Mouse (Mus musculus) kidney, postnatal 25 days (tissue): ENCODE data around the gene Plcxd3.
"Not testable (repeated sequence)": the region's sequence is repeated elsewhere in the genome, so short reads cannot be mapped to it uniquely, and the experiment has no call there.

Experiments
- DNase-seq, 2 experiments: peaks; one replicate each; pipeline ENCODE4 v3.0.0; 2021; ENCODE audit warnings: mixed read lengths in 2 of 2

Gene Plcxd3

GRCm38 (mm10) chr15:4561431-4561970 is 186.2 kb downstream of the Plcxd3 start:
- peak; percentile 24 to 43 for DNase-seq

DNA sequence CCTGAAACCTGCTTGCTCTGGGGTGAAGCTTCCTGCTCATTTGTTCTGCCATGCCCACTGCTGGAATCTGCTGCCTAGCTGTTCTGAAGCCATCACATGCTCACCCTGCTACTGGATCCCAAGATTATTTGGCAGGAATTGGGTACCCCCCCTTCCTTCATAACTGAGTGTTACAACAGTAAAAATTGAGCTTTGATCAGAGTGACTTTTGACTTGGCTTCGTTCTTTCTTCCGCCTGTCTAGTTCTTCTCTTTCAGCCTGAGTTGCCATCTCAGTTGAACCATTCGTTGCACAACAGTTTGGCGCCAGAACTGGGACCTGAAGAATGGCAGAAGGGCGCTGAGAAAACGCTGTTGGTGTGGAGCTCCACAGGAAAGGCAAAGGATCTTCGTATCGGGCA is 220.2 kb downstream of the Plcxd3 start:
- not testable (repeated sequence) for DNase-seq

- DNase-seq, result peak; percentile 41 to 44
These were observed 223.4 kb downstream of the Plcxd3 start for GRCm38 (mm10) chr15:4598661-4599060.

DNA sequence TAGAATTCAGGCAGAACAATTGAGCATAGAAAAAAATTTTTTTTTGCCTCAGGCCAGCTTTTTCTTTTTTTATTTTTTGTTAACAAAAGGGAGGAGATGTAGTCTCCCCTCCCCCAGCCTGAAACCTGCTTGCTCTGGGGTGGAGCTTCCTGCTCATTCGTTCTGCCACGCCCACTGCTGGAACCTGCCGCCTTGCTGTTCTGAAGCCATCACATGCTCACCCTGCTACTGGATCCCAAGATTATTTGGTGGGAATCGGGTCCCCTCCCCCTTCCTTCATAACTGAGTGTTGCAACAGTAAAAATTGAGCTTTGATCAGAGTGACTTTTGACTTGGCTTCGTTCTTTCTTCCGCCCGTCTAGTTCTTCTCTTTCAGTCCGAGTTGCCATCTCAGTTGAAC is 224.0 kb downstream of the Plcxd3 start:
- DNase-seq, result peak; percentile 44 to 74

- DNase-seq, result no peak
These were observed 230.3 kb downstream of the Plcxd3 start for GRCm38 (mm10) chr15:4605630-4606029.
